Mouse (Mus musculus): ENCODE measurements at regions not wholly inside any gene's neighbourhood (a gene's known extent, or its start where the extent isn't known, plus 50 kb on each side); places are given as distances from the start of the nearest gene placed in this dataset.

GRCm38 (mm10) chr13:60237091-60237490 is 59.9 kb upstream of the Gas1 start:
- no peak for DNase-seq (ENCODE audit: low spot score in 2 of 2)

- peak in 1 of 2 experiments; percentile 3 for DNase-seq (ENCODE audit: low spot score in 2 of 2)
Measured at GRCm38 (mm10) chr13:60242447-60243109, 65.4 kb upstream of the Gas1 start.

- DNase-seq (ENCODE audit: low spot score in 2 of 2), result no peak
Measured at GRCm38 (mm10) chr13:60243110-60243481, 65.9 kb upstream of the Gas1 start.

- no peak for DNase-seq (ENCODE audit: low spot score in 2 of 2)
Measured at GRCm38 (mm10) chr13:60255162-60255561, 78.0 kb upstream of the Gas1 start.

- DNase-seq (ENCODE audit: low spot score in 2 of 2), result no peak
Measured at GRCm38 (mm10) chr13:60255715-60256114, 78.5 kb upstream of the Gas1 start.

- DNase-seq (ENCODE audit: low spot score in 2 of 2), result no peak
Measured at GRCm38 (mm10) chr13:60256997-60257396, 79.8 kb upstream of the Gas1 start.

- no peak for DNase-seq (ENCODE audit: low spot score in 2 of 2)
Measured at GRCm38 (mm10) chr13:60257878-60258277, 80.7 kb upstream of the Gas1 start.

GRCm38 (mm10) chr13:60262449-60263028 is 85.4 kb upstream of the Gas1 start:
- DNase-seq (ENCODE audit: low spot score in 2 of 2), result no peak

GRCm38 (mm10) chr13:60264504-60264903 is 87.3 kb upstream of the Gas1 start:
- no peak for DNase-seq (ENCODE audit: low spot score in 2 of 2)

- peak in 1 of 2 experiments; percentile 44 for DNase-seq (ENCODE audit: low spot score in 2 of 2)
Measured at GRCm38 (mm10) chr13:60267557-60267956, 90.4 kb upstream of the Gas1 start.

- DNase-seq (ENCODE audit: low spot score in 2 of 2), result no peak
Measured at GRCm38 (mm10) chr13:60268256-60268655, 91.1 kb upstream of the Gas1 start.

- DNase-seq (ENCODE audit: low spot score in 2 of 2), result no peak
Measured at GRCm38 (mm10) chr13:60269406-60269841, 92.3 kb upstream of the Gas1 start.

GRCm38 (mm10) chr13:60270526-60270925 is 93.4 kb upstream of the Gas1 start:
- DNase-seq (ENCODE audit: low spot score in 2 of 2), result no peak

- DNase-seq (ENCODE audit: low spot score in 2 of 2), result no peak
Measured at GRCm38 (mm10) chr13:60273331-60273730, 96.2 kb upstream of the Gas1 start.

- no peak for DNase-seq (ENCODE audit: low spot score in 2 of 2)
Measured at GRCm38 (mm10) chr13:60282543-60283251, 105.5 kb upstream of the Gas1 start.

- no peak for DNase-seq (ENCODE audit: low spot score in 2 of 2)
Measured at GRCm38 (mm10) chr13:60286525-60287224, 109.5 kb upstream of the Gas1 start.

- no peak for DNase-seq (ENCODE audit: low spot score in 2 of 2)
Measured at GRCm38 (mm10) chr13:60289650-60290049, 112.5 kb upstream of the Gas1 start.

- no peak for DNase-seq (ENCODE audit: low spot score in 2 of 2)
Measured at GRCm38 (mm10) chr13:60290820-60291219, 113.7 kb upstream of the Gas1 start.

GRCm38 (mm10) chr13:60291344-60291743 is 114.2 kb upstream of the Gas1 start:
- DNase-seq (ENCODE audit: low spot score in 2 of 2), result no peak

- no peak for DNase-seq (ENCODE audit: low spot score in 2 of 2)
Measured at GRCm38 (mm10) chr13:60296201-60296895, 119.2 kb upstream of the Gas1 start.

- DNase-seq (ENCODE audit: low spot score in 2 of 2), result no peak
Measured at GRCm38 (mm10) chr13:60296896-60297275, 119.7 kb upstream of the Gas1 start.

Data from layer of hippocampus, adult 18-20 months (tissue).